Mouse (Mus musculus) CD8-positive naive resting alpha-beta T cell, adult 2 months (primary cell): ENCODE measurements around the gene Mogs.
A peak's percentile ranks its signal among the peaks of the same experiment; 100 is the strongest.

Source experiments
- DNase-seq, 2 experiments: peaks; one replicate each; pipeline ENCODE4 v3.0.0; 2022; ENCODE audit warnings: low read depth in 2 of 2, low spot score in 2 of 2

Mogs gene

GRCm38 (mm10) chr6:83092416-83093127 is 22.7 kb upstream of the Mogs start:
- DNase-seq: no peak

- DNase-seq: peak; percentile 57 to 66
Measured at GRCm38 (mm10) chr6:83095968-83096367, 19.3 kb upstream of the Mogs start.

GRCm38 (mm10) chr6:83098411-83098810 is 16.9 kb upstream of the Mogs start:
- DNase-seq: no peak

GRCm38 (mm10) chr6:83101316-83101687 is 14.0 kb upstream of the Mogs start, which contains the start of the genes Ccdc142 and Gm42688:
Gene Ccdc142, plus strand, starts transcription at chr6:83101601.
Gene Gm42688, plus strand, starts transcription at chr6:83101617.
- DNase-seq: peak; percentile 81 to 85

GRCm38 (mm10) chr6:83101688-83102556 is 13.4 kb upstream of the Mogs start:
- peak; percentile 62 to 63 for DNase-seq

GRCm38 (mm10) chr6:83103130-83103650 is 12.1 kb upstream of the Mogs start:
- no peak for DNase-seq

GRCm38 (mm10) chr6:83104158-83104557 is 11.1 kb upstream of the Mogs start:
- DNase-seq: no peak

GRCm38 (mm10) chr6:83107566-83108400 is 7.5 kb upstream of the Mogs start:
- DNase-seq: peak; percentile 81

- peak; percentile 39 to 46 for DNase-seq
Measured at GRCm38 (mm10) chr6:83108762-83109668, 6.3 kb upstream of the Mogs start, which contains the start of gene Mrpl53. Gene Mrpl53, plus strand, starts transcription at chr6:83109040.

- no peak for DNase-seq
Measured at GRCm38 (mm10) chr6:83111510-83112136, 3.7 kb upstream of the Mogs start.

GRCm38 (mm10) chr6:83115682-83116372 is 531 bp downstream of the Mogs start:
- DNase-seq: peak in 1 of 2 experiments; percentile 31

- DNase-seq: no peak
Measured at GRCm38 (mm10) chr6:83116373-83117164, 1.3 kb downstream of the Mogs start.

- no peak for DNase-seq
Measured at GRCm38 (mm10) chr6:83117165-83117438, 1.8 kb downstream of the Mogs start.

GRCm38 (mm10) chr6:83117616-83118015 is 2.3 kb downstream of the Mogs start:
- DNase-seq: no peak

GRCm38 (mm10) chr6:83118369-83118768 is 3.1 kb downstream of the Mogs start:
- no peak for DNase-seq

- DNase-seq: peak in 1 of 2 experiments; percentile 29
Measured at GRCm38 (mm10) chr6:83118825-83119733, 3.8 kb downstream of the Mogs start.

GRCm38 (mm10) chr6:83119734-83120051 is 4.4 kb downstream of the Mogs start:
- DNase-seq: no peak
